Mouse (Mus musculus): ENCODE results near the gene Il27ra.

GRCm38 (mm10) chr8:84089277-84089676, 46.9 kb upstream of the Il27ra start:
- no peak for TF ChIP-seq CEBPB (IDR thresholded peaks at IDR 0.05; ENCODE audit: low read depth)
- no peak for TF ChIP-seq USF1 (IDR thresholded peaks at IDR 0.05; ENCODE audit: low read depth)
- no peak for TF ChIP-seq CTCF (IDR thresholded peaks at IDR 0.05; ENCODE audit: control insufficient read depth, insufficient read depth, insufficient read length)
- TF ChIP-seq MAX (IDR thresholded peaks at IDR 0.05) = no peak
- no peak for TF ChIP-seq MYOD1 (IDR thresholded peaks at IDR 0.05; ENCODE audit: control insufficient read depth, insufficient read length, low read depth)

All from C2C12 (cell line).